Mouse (Mus musculus) heart, adult 2 months (tissue): ENCODE measurements around the gene Samd11. TPM values are rescaled to one million over a fixed set of nuclear protein-coding genes. Genes with fewer than 3 reads are reported as not detected.

Experiments
- DNase-seq, 2 experiments: peaks; one replicate each; pipeline ENCODE4 v3.0.0; 2021
- H3K27ac ChIP-seq: fragments of 200-600 bp; 2 replicates; pipeline ENCODE4 v1.8.1; 2022
- H3K27me3 ChIP-seq: fragments of 200-500 bp; 2 replicates; pipeline ENCODE4 v1.6.1; 2012; ENCODE audit warnings: mild to moderate bottlenecking, low read length, inconsistent platforms, mixed read lengths; ENCODE audit not compliant: control insufficient read depth, insufficient read depth
- H3K36me3 ChIP-seq: fragments of 200-500 bp; 2 replicates; pipeline ENCODE4 v1.6.1; 2012; ENCODE audit warnings: low read length, inconsistent platforms; ENCODE audit not compliant: control insufficient read depth, insufficient read depth
- H3K4me1 ChIP-seq: fragments of 200-500 bp; 2 replicates; pipeline ENCODE4 v1.6.1; 2011; ENCODE audit warnings: low read length; ENCODE audit not compliant: control insufficient read depth, insufficient read depth
- H3K4me3 ChIP-seq: fragments of 200-600 bp; 2 replicates; pipeline ENCODE4 v1.8.1; 2022
- H3K79me2 ChIP-seq: fragments of 200-500 bp; replicated peaks from 2 replicates; pipeline ENCODE4 v1.6.1; 2012; ENCODE audit warnings: mild to moderate bottlenecking, inconsistent platforms, low read length, moderate library complexity, mixed read lengths; ENCODE audit not compliant: control insufficient read depth, insufficient read depth
- H3K9ac ChIP-seq: fragments of 200-500 bp; 2 replicates; pipeline ENCODE4 v1.6.1; 2012; ENCODE audit warnings: low read depth, mild to moderate bottlenecking, control low read depth, inconsistent platforms, low read length, mixed read lengths
- CTCF ChIP-seq: fragments of 200-600 bp; IDR thresholded peaks from 2 replicates; pipeline ENCODE4 v1.8.1; 2022; ENCODE audit warnings: antibody characterized with exemption, mild to moderate bottlenecking, moderate library complexity
- EP300 ChIP-seq: fragments of 200-500 bp; IDR thresholded peaks from 2 replicates; pipeline ENCODE4 v1.6.1; 2011; ENCODE audit warnings: low read depth, low read length, control low read depth; ENCODE audit not compliant: insufficient read depth
- POLR2A ChIP-seq: fragments of 200-500 bp; IDR thresholded peaks from 2 replicates; pipeline ENCODE4 v1.6.1; 2011; ENCODE audit warnings: mild to moderate bottlenecking, low read depth, low read length, control low read depth; ENCODE audit not compliant: insufficient read depth
- WGBS: fragments of 180-500 bp; shearing (Covaris S2); methylation state at CpG from one replicate; pipeline ENCODE4 v1.1.7; 2018; 5-methylcytosine and 5-hydroxymethylcytosine counted together
- intact Hi-C: fragments of 180-260 bp; cut with DNase I; formaldehyde crosslinking; loops from one replicate; pipeline ENCODE4 v1.15.1; 2025
- microRNA-seq, 2 experiments: library from miRNA; unstranded; fragments of <30 nt; microRNA quantifications; one replicate each; pipeline ENCODE4 v1.2.0; 2021
- polyA plus RNA-seq: library from polyadenylated mRNA; depleted of rRNA; stranded (reverse); fragments of >200 nt; gene quantifications from 2 replicates; pipeline ENCODE4 v1.2.3, GENCODE M21; 2012; rRNA removed
- total RNA-seq, 2 experiments: library from RNA; stranded (reverse); gene quantifications; 2 replicates each; pipeline ENCODE4 v1.2.3; 2021

Gene Samd11
- total and polyA plus RNA-seq, 3 experiments: 0.61 TPM; not detected in 2

- Histone ChIP-seq H3K27ac (peak within 1 kb of the TSS; percentile 74), H3K36me3 (no peaks in the 10 kb centered on the region), H3K79me2 (no peaks in the 10 kb centered on the region), H3K4me1 (peaks cover 18% of the 10 kb centered on the region), H3K9ac (peak within 1 kb of the TSS; percentile 52), H3K4me3 (peak within 1 kb of the TSS; percentile 39), H3K27me3 (no peaks in the 10 kb centered on the region)
- intact Hi-C loops: no loop called here
- no peak for DNase-seq
- 42% methylated on average over 10 of the region's 10 CpGs for WGBS
- TF ChIP-seq EP300: 0 out of 2 replicates have a peak, but pooled peaks have one; percentile 40
- no peak for TF ChIP-seq CTCF
- peak; percentile 92 for TF ChIP-seq POLR2A
These were observed 54.6 kb downstream of the Samd11 start, which contains the start of gene Isg15 for GRCm38 (mm10) chr4:156200623-156201475. Gene Isg15, minus strand, starts transcription at chr4:156200818.

GRCm38 (mm10) chr4:156197829-156198205 is 57.6 kb downstream of the Samd11 start:
- Histone ChIP-seq H3K9ac (peak overlapping the region; percentile 83), H3K27ac (peak overlapping the region; percentile 93), H3K27me3 (no peaks in the 10 kb centered on the region), H3K79me2 (no peaks in the 10 kb centered on the region), H3K4me1 (peaks cover 15% of the 10 kb centered on the region), H3K36me3 (no peaks in the 10 kb centered on the region), H3K4me3 (peak overlapping the region; percentile 78)
- WGBS: under 1% methylated on average over 26 of the region's 26 CpGs
- TF ChIP-seq EP300 (no peak), CTCF (peak; percentile 51)
- intact Hi-C loops: no loop called here
- DNase-seq: peak; percentile 89 to 92

- peak within 1 kb of the TSS; percentile 87 for H3K9ac ChIP-seq
- H3K79me2 ChIP-seq: no peaks in the 10 kb centered on the region
- H3K27ac ChIP-seq: peak within 1 kb of the TSS; percentile 93
- H3K27me3 ChIP-seq: no peaks in the 10 kb centered on the region
- H3K36me3 ChIP-seq: no peaks in the 10 kb centered on the region
- peak; percentile 85 to 87 for DNase-seq
- under 1% methylated on average over 60 of the region's 88 CpGs for WGBS
- peaks cover 10% of the 10 kb centered on the region for H3K4me1 ChIP-seq
- TF ChIP-seq EP300 (no peak), POLR2A (peak; percentile 40; the same call in 1 of the 2 replicates)
- intact Hi-C loops: no loop called here
- H3K4me3 ChIP-seq: peak within 1 kb of the TSS; percentile 93
These were observed 58.2 kb downstream of the Samd11 start, which contains the start of gene Agrn for GRCm38 (mm10) chr4:156197131-156197828. Gene Agrn, minus strand, starts transcription at chr4:156197488.

Small RNA genes within 50 kb of the gene (microRNA-seq; reads per million reads assigned to microRNA genes)
- 6.6 to 9.0 reads per million in 2 experiments for gene Mir7658

Other genes with a start within 250 kb of the Samd11 start
- not detected for gene Tnfrsf4, start 241.8 kb downstream of the Samd11 start, total RNA-seq
- 1.1 and 1.4 TPM in 2 replicates for gene Tnfrsf4, start 241.8 kb downstream of the Samd11 start, polyA plus RNA-seq
- gene Tnfrsf18, start 229.5 kb downstream of the Samd11 start, total RNA-seq: under 1 TPM in 1 of 2 experiments, not detected in 1; 0.31 TPM
- 0.80 and 0.82 TPM in 2 replicates for gene Tnfrsf18, start 229.5 kb downstream of the Samd11 start, polyA plus RNA-seq
- gene Ttll10, start 196.2 kb downstream of the Samd11 start, total RNA-seq: not detected
- 0.32 and 1.1 TPM in 2 replicates for gene Ttll10, start 196.2 kb downstream of the Samd11 start, polyA plus RNA-seq
- 1 to 10 TPM; 1.7 to 3.5 TPM for gene 9430015G10Rik, start 145.7 kb downstream of the Samd11 start, total RNA-seq
- 5.9 and 7.5 TPM in 2 replicates for gene 9430015G10Rik, start 145.7 kb downstream of the Samd11 start, polyA plus RNA-seq
- under 1 TPM in 1 of 2 experiments, not detected in 1; 0.07 TPM for gene Rnf223, start 125.1 kb downstream of the Samd11 start, total RNA-seq
- gene Rnf223, start 125.1 kb downstream of the Samd11 start, polyA plus RNA-seq: 0.09 and 0.14 TPM in 2 replicates
- 10 to 100 TPM; 24.3 to 26.9 TPM for gene Agrn, start 58.2 kb downstream of the Samd11 start, total RNA-seq
- gene Agrn, start 58.2 kb downstream of the Samd11 start, polyA plus RNA-seq: 50.4 and 70.1 TPM in 2 replicates
- gene Isg15, start 54.8 kb downstream of the Samd11 start, total RNA-seq: 1 to 10 TPM; 3.2 to 4.5 TPM
- gene Isg15, start 54.8 kb downstream of the Samd11 start, polyA plus RNA-seq: 6.9 and 8.3 TPM in 2 replicates
- gene AW011738, start 52.4 kb downstream of the Samd11 start, total RNA-seq: 10 to 100 TPM in 1 of 2 experiments, 1 to 10 TPM in 1; 9.7 to 12.1 TPM
- gene AW011738, start 52.4 kb downstream of the Samd11 start, polyA plus RNA-seq: 4.6 and 4.8 TPM in 2 replicates
- 100 to 1,000 TPM; 273 to 332 TPM for gene Perm1, start 39.8 kb downstream of the Samd11 start, total RNA-seq
- 163 and 257 TPM in 2 replicates for gene Perm1, start 39.8 kb downstream of the Samd11 start, polyA plus RNA-seq
- 10 to 100 TPM in 1 of 2 experiments, 1 to 10 TPM in 1; 9.7 to 10.8 TPM for gene Plekhn1, start 20.8 kb downstream of the Samd11 start, total RNA-seq
- 25.2 and 28.0 TPM in 2 replicates for gene Plekhn1, start 20.8 kb downstream of the Samd11 start, polyA plus RNA-seq
- 10 to 100 TPM; 24.8 to 25.1 TPM for gene Noc2l, start 19.6 kb downstream of the Samd11 start, total RNA-seq
- gene Noc2l, start 19.6 kb downstream of the Samd11 start, polyA plus RNA-seq: 33.9 and 45.5 TPM in 2 replicates
- not detected for gene Vmn2r-ps159, start 75.4 kb upstream of the Samd11 start, total RNA-seq
- gene Vmn2r-ps159, start 75.4 kb upstream of the Samd11 start, polyA plus RNA-seq: not detected in 2 replicates